Mouse (Mus musculus) embryo, embryonic 10.5 days (tissue): Measurements from ENCODE around the gene Kpna2.

ENCODE experiments used
- DNase-seq: peaks from one replicate; pipeline ENCODE4 v3.0.0-alpha.2; 2015; ENCODE audit warnings: low spot score

Kpna2 gene

GRCm38 (mm10) chr11:106982351-106982750, 17.0 kb downstream of the Kpna2 start:
- DNase-seq, result no peak

GRCm38 (mm10) chr11:106981787-106982186, 17.6 kb downstream of the Kpna2 start:
- no peak for DNase-seq

- DNase-seq, result peak; percentile 91
Measured at GRCm38 (mm10) chr11:106980455-106980854, 18.9 kb downstream of the Kpna2 start.

- no peak for DNase-seq
Measured at GRCm38 (mm10) chr11:106976194-106976593, 23.1 kb downstream of the Kpna2 start.

GRCm38 (mm10) chr11:106975419-106976177, 23.7 kb downstream of the Kpna2 start:
- no peak for DNase-seq

GRCm38 (mm10) chr11:106974440-106974839, 24.9 kb downstream of the Kpna2 start:
- peak; percentile 41 for DNase-seq

GRCm38 (mm10) chr11:106973016-106973415, 26.3 kb downstream of the Kpna2 start:
- no peak for DNase-seq

GRCm38 (mm10) chr11:106969798-106970197, 29.5 kb downstream of the Kpna2 start:
- DNase-seq, result no peak

GRCm38 (mm10) chr11:106967630-106968029, 31.7 kb downstream of the Kpna2 start:
- DNase-seq, result no peak

GRCm38 (mm10) chr11:106965881-106966280, 33.5 kb downstream of the Kpna2 start:
- DNase-seq, result no peak

GRCm38 (mm10) chr11:106962310-106962709, 37.0 kb downstream of the Kpna2 start:
- DNase-seq, result no peak

- no peak for DNase-seq
Measured at GRCm38 (mm10) chr11:106961471-106962081, 37.8 kb downstream of the Kpna2 start.

- DNase-seq, result no peak
Measured at GRCm38 (mm10) chr11:106959121-106959520, 40.2 kb downstream of the Kpna2 start.

- no peak for DNase-seq
Measured at GRCm38 (mm10) chr11:106958407-106959071, 40.8 kb downstream of the Kpna2 start.

- DNase-seq, result no peak
Measured at GRCm38 (mm10) chr11:106957271-106957980, 41.9 kb downstream of the Kpna2 start.

- DNase-seq, result no peak
Measured at GRCm38 (mm10) chr11:106954566-106954965, 44.8 kb downstream of the Kpna2 start.

- DNase-seq, result no peak
Measured at GRCm38 (mm10) chr11:106954116-106954515, 45.2 kb downstream of the Kpna2 start.
